Mouse (Mus musculus): ENCODE data around the gene Rnasek. TPM values are rescaled to one million over a fixed set of nuclear protein-coding genes. Genes with fewer than 3 reads are reported as not detected.

Gene Rnasek
- 25.1 TPM for polyA plus RNA-seq (2014; fragmentation: Illumina TruSeq; extraction: RNeasy Lipid Tissue Mini Kit (QIAGEN cat#74804))

DNA sequence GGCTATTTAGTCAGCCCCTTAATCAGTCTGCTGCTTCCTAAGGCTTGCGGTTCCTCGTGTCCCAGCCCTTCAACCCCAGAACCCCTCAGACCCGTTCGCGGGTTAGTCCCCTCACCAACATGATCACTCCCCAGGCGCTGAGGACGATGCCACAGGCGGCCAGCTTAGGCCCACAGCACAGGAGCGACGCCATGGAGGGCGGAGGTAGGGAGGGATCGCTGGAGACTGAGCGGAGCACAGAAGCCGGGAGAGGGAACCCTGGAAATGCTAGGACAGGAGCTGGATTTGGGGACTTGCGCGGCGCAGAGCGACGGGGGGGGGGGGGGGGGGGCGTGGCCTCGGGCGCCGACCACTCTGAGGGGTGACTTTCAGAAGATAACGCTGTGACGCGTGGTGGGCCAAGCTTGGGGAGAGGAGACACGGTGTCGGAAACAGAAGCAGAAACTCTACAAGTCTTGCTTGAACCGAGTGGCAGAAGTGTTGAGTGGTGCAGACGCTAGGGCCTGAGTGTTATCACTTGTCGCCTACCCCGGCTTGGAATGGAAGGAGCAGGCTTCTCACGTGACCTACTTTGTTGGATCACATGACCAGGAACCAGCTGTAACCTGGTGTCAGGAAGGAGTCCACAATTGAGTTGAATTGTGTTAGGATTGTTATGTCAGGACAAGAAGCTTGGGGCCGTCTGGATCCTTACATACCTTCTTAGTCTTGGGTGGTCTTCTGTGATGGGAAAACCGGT lies at the start of gene Rnasek, which contains the start of gene Gm21988:
Gene Rnasek, minus strand, starts transcription at position 302 of the 739 bp plus-strand sequence.
Gene Gm21988, minus strand, starts transcription at position 290 of the 739 bp plus-strand sequence.

DNA sequence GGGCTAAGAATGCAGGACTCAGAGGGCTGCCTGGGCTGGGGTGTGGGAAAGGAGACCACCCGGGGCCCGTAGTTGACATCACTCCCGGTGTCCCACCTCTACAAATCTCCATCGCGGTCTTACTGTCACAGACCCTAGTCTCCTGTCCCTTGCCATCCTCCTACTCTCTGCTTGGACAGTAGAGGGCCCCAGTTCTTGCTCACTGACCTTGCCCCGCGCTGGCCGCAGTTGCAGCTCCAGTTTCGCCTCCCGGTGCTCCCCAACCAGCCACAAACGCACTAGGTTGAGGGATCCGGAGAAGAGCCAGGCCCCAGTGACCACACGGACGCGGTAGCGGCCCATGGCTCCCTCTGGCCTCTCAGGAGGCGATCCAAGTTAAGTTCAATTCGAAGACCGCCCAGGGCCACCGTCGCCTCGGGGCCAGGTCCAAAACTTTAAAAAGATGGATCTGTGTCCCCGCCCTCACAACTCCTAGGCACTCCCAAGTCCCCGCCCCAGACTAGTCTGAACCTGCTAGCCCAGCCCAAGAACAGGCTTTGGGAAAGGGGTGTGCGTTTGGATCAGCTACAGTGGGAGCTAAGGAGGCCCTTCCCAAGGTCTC lies 15.4 kb upstream of the Rnasek start, which contains the start of gene Alox12:
Gene Alox12, minus strand, starts transcription at position 423 of the 601 bp plus-strand sequence.

DNA sequence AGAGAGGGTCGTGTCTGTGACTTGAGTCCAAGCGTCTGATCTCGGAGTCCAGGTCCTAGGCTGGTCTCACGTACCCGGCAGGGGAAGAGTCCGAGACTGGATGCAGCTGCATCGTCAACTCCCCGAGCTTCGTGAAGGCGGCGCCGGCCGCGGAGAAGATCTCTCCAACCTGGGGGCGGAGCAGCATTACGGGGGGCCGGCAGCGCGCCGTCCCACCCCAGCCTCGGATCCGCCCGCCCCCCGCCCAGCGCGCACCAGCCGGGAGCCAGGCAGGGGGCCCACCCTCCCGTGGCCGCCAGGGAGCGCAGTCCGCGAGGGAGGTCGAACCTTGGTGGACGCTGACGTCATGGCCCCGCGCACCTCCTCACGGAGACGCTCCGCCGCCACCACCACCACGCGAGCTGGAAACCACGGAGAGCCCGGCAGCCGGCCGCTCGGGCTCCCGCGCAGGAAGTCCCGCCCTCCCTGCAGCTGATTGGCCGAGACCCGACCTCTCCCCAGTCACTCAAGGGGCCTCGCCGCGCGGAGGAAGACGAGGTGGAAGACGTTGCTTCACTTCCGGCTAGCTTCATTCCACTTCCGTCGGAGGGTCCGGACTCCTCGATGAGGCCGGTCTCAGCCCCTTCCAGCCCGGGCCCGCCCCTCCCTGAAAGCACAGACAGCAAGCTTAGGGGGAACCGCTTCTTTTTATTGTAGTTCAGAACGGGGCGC lies 2.0 kb downstream of the Rnasek start, which contains the start of gene 0610010K14Rik:
Gene 0610010K14Rik, minus strand, starts transcription at position 458 of the 711 bp plus-strand sequence.

DNA sequence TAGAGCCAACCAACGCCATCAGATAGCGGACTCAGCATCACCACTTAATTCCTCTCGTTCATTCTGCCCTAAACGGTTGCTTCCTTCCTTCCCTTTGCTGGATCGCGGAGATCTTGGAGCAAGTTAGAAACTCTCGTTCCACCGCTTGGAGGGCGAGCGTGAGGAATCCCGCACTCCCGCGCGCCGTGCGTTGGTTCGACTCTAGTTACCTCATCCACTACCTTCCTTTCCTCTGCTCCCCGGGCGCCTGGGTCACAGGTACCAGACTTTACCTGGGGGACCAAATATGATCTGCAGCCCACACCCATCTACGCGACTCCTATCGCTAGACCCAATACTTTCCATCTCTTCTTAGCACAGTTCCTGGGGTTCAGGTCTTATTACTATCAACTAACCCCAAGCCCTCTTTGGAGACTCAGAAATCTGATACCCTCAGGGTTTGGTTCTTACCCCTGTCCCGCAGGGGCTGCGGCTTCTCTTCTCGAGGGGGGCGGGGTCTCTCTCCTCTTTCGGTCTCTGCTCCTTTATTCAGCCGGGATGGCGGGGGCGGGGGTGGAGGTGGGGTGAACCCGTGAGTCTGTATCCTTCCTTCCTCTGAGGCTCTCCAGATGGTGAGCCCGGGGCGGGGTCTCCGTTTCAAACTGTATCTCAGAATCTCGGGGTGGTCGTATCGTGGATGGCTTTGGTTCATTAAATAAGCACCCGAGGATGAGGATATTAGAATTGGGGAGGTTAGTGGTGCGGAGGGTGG lies 10.2 kb downstream of the Rnasek start, which contains the start of gene Bcl6b:
Gene Bcl6b, minus strand, starts transcription at position 539 of the 751 bp plus-strand sequence.

DNA sequence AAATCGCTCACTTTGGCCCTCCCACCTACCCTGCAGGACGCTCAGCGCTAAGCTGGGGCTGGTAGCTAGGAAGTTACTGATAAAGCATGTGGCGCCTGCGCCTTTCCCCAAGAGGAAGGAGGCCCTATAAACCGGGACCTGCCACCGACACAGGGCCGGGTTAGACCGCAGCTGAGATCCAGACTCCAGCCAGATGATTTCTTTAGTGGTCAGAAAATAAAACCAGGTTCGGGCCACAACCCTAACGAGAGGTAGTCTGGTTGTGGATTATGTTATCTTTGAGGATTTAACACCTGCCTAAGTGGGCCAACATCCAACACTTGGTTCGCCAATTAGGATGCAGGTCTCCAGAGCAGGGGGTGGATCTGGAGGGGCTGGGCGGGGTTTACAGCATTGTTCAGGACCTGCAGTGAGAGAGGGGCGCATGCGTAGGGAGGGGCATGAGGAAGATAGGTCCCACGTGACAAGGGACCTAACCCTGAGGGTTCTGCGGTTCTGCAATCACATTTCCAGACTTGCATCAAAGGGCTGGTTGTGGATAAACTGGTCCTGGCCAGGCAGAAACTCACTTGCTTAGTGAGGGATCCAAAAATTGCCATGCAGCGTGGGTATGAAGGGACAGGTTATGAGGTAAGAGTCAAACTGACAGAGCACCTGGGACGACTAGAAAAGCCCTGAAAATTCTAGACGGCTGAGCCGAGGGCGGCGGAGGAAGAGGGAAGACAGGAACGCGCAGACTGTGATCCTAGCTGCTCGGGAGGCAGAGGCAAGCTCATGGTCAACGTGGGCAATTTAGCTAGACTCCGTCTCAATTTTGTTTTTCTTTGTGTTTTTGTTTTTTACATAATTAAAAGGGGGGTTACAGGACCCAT lies 18.7 kb downstream of the Rnasek start, which contains the start of gene Slc16a13:
Gene Slc16a13, minus strand, starts transcription at position 334 of the 872 bp plus-strand sequence.

DNA sequence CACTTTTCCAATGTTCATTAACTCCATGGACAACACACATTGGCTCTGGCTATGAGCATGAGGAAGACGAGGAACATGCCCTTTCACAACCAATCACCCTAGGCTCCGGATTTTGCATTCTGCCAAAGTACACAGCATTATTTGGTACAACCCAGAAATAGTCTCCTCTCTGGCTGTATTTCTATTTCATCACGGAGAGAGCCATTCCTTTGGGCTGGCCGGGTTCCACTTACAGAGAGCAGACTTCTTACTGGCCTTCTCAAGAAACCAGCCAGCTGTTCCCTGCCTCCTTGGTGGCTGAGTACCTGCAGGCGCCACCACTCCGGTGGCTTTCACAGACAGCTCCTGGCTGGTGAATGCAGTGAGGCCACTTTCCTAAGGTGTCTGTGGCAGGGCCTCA lies 27.2 kb downstream of the Rnasek start, which contains the start of gene Slc16a11:
Gene Slc16a11, plus strand, starts transcription at position 330 of the 400 bp plus-strand sequence.

Other genes with a start within 250 kb of the Rnasek start
- gene Gabarap, start 248.7 kb downstream of the Rnasek start, polyA plus RNA-seq (2014; fragmentation: Illumina TruSeq; extraction: RNeasy Lipid Tissue Mini Kit (QIAGEN cat#74804)): 449 TPM
- 24.2 TPM for gene Phf23, start 244.1 kb downstream of the Rnasek start, polyA plus RNA-seq (2014; fragmentation: Illumina TruSeq; extraction: RNeasy Lipid Tissue Mini Kit (QIAGEN cat#74804))
- gene Dvl2, start 239.2 kb downstream of the Rnasek start, polyA plus RNA-seq (2014; fragmentation: Illumina TruSeq; extraction: RNeasy Lipid Tissue Mini Kit (QIAGEN cat#74804)): 1.8 TPM
- gene Acadvl, start 224.4 kb downstream of the Rnasek start, polyA plus RNA-seq (2014; fragmentation: Illumina TruSeq; extraction: RNeasy Lipid Tissue Mini Kit (QIAGEN cat#74804)): 5.8 TPM
- gene Dlg4, start 222.9 kb downstream of the Rnasek start, polyA plus RNA-seq (2014; fragmentation: Illumina TruSeq; extraction: RNeasy Lipid Tissue Mini Kit (QIAGEN cat#74804)): 1.7 TPM
- gene Asgr1, start 185.8 kb downstream of the Rnasek start, polyA plus RNA-seq (2014; fragmentation: Illumina TruSeq; extraction: RNeasy Lipid Tissue Mini Kit (QIAGEN cat#74804)): not detected
- gene Asgr2, start 147.2 kb downstream of the Rnasek start, polyA plus RNA-seq (2014; fragmentation: Illumina TruSeq; extraction: RNeasy Lipid Tissue Mini Kit (QIAGEN cat#74804)): 0.80 TPM
- gene Mgl2, start 109.5 kb downstream of the Rnasek start, polyA plus RNA-seq (2014; fragmentation: Illumina TruSeq; extraction: RNeasy Lipid Tissue Mini Kit (QIAGEN cat#74804)): 21.9 TPM
- gene Clec10a, start 83.6 kb downstream of the Rnasek start, polyA plus RNA-seq (2014; fragmentation: Illumina TruSeq; extraction: RNeasy Lipid Tissue Mini Kit (QIAGEN cat#74804)): 3.7 TPM
- not detected for gene Slc16a11, start 27.1 kb downstream of the Rnasek start, polyA plus RNA-seq (2014; fragmentation: Illumina TruSeq; extraction: RNeasy Lipid Tissue Mini Kit (QIAGEN cat#74804))
- 3.1 TPM for gene Slc16a13, start 18.8 kb downstream of the Rnasek start, polyA plus RNA-seq (2014; fragmentation: Illumina TruSeq; extraction: RNeasy Lipid Tissue Mini Kit (QIAGEN cat#74804))
- 7.3 TPM for gene Bcl6b, start 10.0 kb downstream of the Rnasek start, polyA plus RNA-seq (2014; fragmentation: Illumina TruSeq; extraction: RNeasy Lipid Tissue Mini Kit (QIAGEN cat#74804))
- gene 0610010K14Rik, start 1.9 kb downstream of the Rnasek start, polyA plus RNA-seq (2014; fragmentation: Illumina TruSeq; extraction: RNeasy Lipid Tissue Mini Kit (QIAGEN cat#74804)): 2.4 TPM
- 0.37 TPM for gene Gm21988, start within 50 bp of the Rnasek start, polyA plus RNA-seq (2014; fragmentation: Illumina TruSeq; extraction: RNeasy Lipid Tissue Mini Kit (QIAGEN cat#74804))
- 2.5 TPM for gene Alox12, start 15.5 kb upstream of the Rnasek start, polyA plus RNA-seq (2014; fragmentation: Illumina TruSeq; extraction: RNeasy Lipid Tissue Mini Kit (QIAGEN cat#74804))
- gene Alox12e, start 82.8 kb upstream of the Rnasek start, polyA plus RNA-seq (2014; fragmentation: Illumina TruSeq; extraction: RNeasy Lipid Tissue Mini Kit (QIAGEN cat#74804)): 2.4 TPM
- gene Alox15, start 112.2 kb upstream of the Rnasek start, polyA plus RNA-seq (2014; fragmentation: Illumina TruSeq; extraction: RNeasy Lipid Tissue Mini Kit (QIAGEN cat#74804)): 13.4 TPM
- gene Pelp1, start 170.2 kb upstream of the Rnasek start, polyA plus RNA-seq (2014; fragmentation: Illumina TruSeq; extraction: RNeasy Lipid Tissue Mini Kit (QIAGEN cat#74804)): 21.0 TPM
- gene Arrb2, start 192.8 kb upstream of the Rnasek start, polyA plus RNA-seq (2014; fragmentation: Illumina TruSeq; extraction: RNeasy Lipid Tissue Mini Kit (QIAGEN cat#74804)): 0.91 TPM
- gene Med11, start 212.1 kb upstream of the Rnasek start, polyA plus RNA-seq (2014; fragmentation: Illumina TruSeq; extraction: RNeasy Lipid Tissue Mini Kit (QIAGEN cat#74804)): 7.2 TPM
- gene Zmynd15, start 219.6 kb upstream of the Rnasek start, polyA plus RNA-seq (2014; fragmentation: Illumina TruSeq; extraction: RNeasy Lipid Tissue Mini Kit (QIAGEN cat#74804)): 0.31 TPM
- gene Cxcl16, start 220.1 kb upstream of the Rnasek start, polyA plus RNA-seq (2014; fragmentation: Illumina TruSeq; extraction: RNeasy Lipid Tissue Mini Kit (QIAGEN cat#74804)): 14.6 TPM

All from ovary, adult 10 weeks (tissue).